ENCODE assay signal across 7 mouse cellular contexts in genomic region chr15:97054131-97054530, GRCm38 (mm10). TPM values are rescaled to one million over a fixed set of nuclear protein-coding genes. Genes with fewer than 3 reads are reported as not detected.
DNase-seq lines count a peak whose midpoint lies in the region; ATAC-seq and TF ChIP-seq lines count a peak whose summit lies in the region.

No protein-coding gene starts in this region.

- H3K36me3 ChIP-seq in heart, embryonic 16.5 days (ENCODE audit: control insufficient read depth, insufficient read depth): no peaks in the 10 kb centered on the region
- H3K36me3 ChIP-seq in liver, embryonic 14.5 days (replicated peaks; ENCODE audit: control insufficient read depth, insufficient read depth, low read depth): no peaks in the 10 kb centered on the region

- peak overlapping the region; percentile 76 for H3K27ac ChIP-seq in heart, embryonic 16.5 days (ENCODE audit: low read length)
- H3K27ac ChIP-seq in liver, embryonic 14.5 days: no peak overlapping the region

- peak overlapping the region; percentile 69 for H3K4me3 ChIP-seq in heart, embryonic 16.5 days (ENCODE audit: low read length)
- peak overlapping the region; percentile 44 to 46 for H3K4me3 ChIP-seq in liver, embryonic 14.5 days (ENCODE audit: insufficient read depth in 1 of 2, low read depth in 2 of 2, low read length in 2 of 2)

- peaks cover 15% of the 10 kb centered on the region for H3K9me3 ChIP-seq in heart, embryonic 16.5 days (replicated peaks; ENCODE audit: control insufficient read depth, low read length)
- no peaks in the 10 kb centered on the region; the same call in 1 of the 2 replicates for H3K9me3 ChIP-seq in liver, embryonic 14.5 days (ENCODE audit: control insufficient read depth, low read length)

- no peak for ATAC-seq in heart, embryonic 16.5 days (replicated peaks; ENCODE audit: extremely low read depth, insufficient read depth, low FRiP score)
- no peak for ATAC-seq in liver, embryonic 14.5 days (ENCODE audit: insufficient read depth)
- no peak for ATAC-seq in erythroid progenitor cell, adult 5-6 weeks (replicated peaks; ENCODE audit: low FRiP score, poor library complexity, severe bottlenecking)

- no peaks in the 10 kb centered on the region for H3K27me3 ChIP-seq in heart, embryonic 16.5 days (ENCODE audit: control insufficient read depth, insufficient read depth, low read length)
- peaks cover 13% of the 10 kb centered on the region for H3K27me3 ChIP-seq in liver, embryonic 14.5 days (ENCODE audit: control insufficient read depth, insufficient read depth, low read length)

- peaks cover 13% of the 10 kb centered on the region for H3K4me1 ChIP-seq in heart, embryonic 16.5 days (ENCODE audit: control insufficient read depth, insufficient read depth, low read length)
- peaks cover 0 to 4% of the 10 kb centered on the region in 2 experiments; a peak in 2 of 4 replicates for H3K4me1 ChIP-seq in liver, embryonic 14.5 days (replicated peaks; ENCODE audit: control insufficient read depth in 2 of 2, insufficient read depth in 2 of 2, low read length in 1 of 2)

- no peak for TF ChIP-seq EP300 in liver, embryonic 14.5 days (IDR thresholded peaks at IDR 0.05; ENCODE audit: low read depth)

- WGBS in heart, embryonic 16.5 days: 51% methylated on average over 15 of the region's 15 CpGs
- WGBS in liver, embryonic 14.5 days (ENCODE audit: insufficient replicate concordance): 55% methylated on average over 15 of the region's 15 CpGs

- H3K9ac ChIP-seq in heart, embryonic 16.5 days (ENCODE audit: low read length): peak overlapping the region; percentile 76
- H3K9ac ChIP-seq in liver, embryonic 14.5 days (replicated peaks): no peak overlapping the region

- TF ChIP-seq CTCF in liver, embryonic 14.5 days (IDR thresholded peaks at IDR 0.05; ENCODE audit: low read depth): no peak

- DNase-seq in retina, embryonic 14.5 days (ENCODE audit: low spot score): peak; percentile 20
- no peak for DNase-seq in retina, postnatal 1 day
- no peak for DNase-seq in liver, embryonic 14.5 days (ENCODE audit: low read depth in 3 of 3, low spot score in 3 of 3)
- no peak for DNase-seq in right cerebral cortex, postnatal 10 days (ENCODE audit: low spot score in 2 of 2)
- no peak for DNase-seq in lung, postnatal 36 days

- H3K4me2 ChIP-seq in heart, embryonic 16.5 days (ENCODE audit: low read depth, low read length): peak overlapping the region; percentile 57
- peak overlapping the region; percentile 36 for H3K4me2 ChIP-seq in liver, embryonic 14.5 days (ENCODE audit: low read depth)

RNA-seq across cellular contexts. Expression of gene Slc38a4, which starts 1.6 kb away (rescaled TPM):
- polyA plus RNA-seq in heart, embryonic 16.5 days (2015; fragmentation: Nextera tagmentation; extraction: Ambion mirVana): 95.0 and 96.5 TPM in 2 replicates
- polyA plus RNA-seq in liver, embryonic 14.5 days (2012; rRNA removed): 23.9 and 24.4 TPM in 2 replicates
- polyA plus RNA-seq in liver, embryonic 14.5 days (2014; fragmentation: Nextera tagmentation; extraction: Ambion mirVana): 52.7 and 55.8 TPM in 2 replicates
- total RNA-seq in erythroid progenitor cell, adult 5-6 weeks (2015; ENCODE audit: low replicate concordance): not detected in 2 replicates
- total RNA-seq in erythroid progenitor cell, adult 5-6 weeks (2017; ENCODE audit: low replicate concordance): not detected in 2 replicates
